15 mouse cellular contexts compared by ENCODE assay signal in the genomic region with DNA sequence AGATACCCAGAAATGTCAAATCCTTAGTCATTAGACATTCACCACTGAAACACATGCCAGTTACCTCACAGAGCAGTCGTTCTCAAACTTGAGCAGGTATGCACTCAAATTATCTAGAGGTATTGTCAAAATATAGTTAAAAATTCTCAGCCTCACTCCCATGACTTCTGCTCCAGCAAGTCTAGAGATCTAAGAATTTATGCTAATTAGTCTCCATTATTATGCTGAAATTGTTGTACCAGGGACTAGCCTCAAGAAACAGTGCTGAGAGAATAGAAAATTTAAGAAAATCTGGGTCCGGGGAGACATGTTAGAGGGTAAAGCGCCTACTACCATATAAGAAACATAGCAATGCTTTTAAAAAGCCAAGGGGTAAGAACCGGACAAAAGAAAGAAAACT.
"Had no signal": no experiment of that assay in that cellular context is flagged by ENCODE, and none has a peak within 500 bp of the region (broad histone marks: within the 10 kb centered on the region; RNA-seq: fewer than 3 reads in every experiment).

No protein-coding gene starts in this region.

- H3K9ac ChIP-seq: neural tube, embryonic 15.5 days; stomach, embryonic 15.5 days had no signal

- H3K9me3 ChIP-seq: neural tube, embryonic 15.5 days; stomach, embryonic 15.5 days had no signal

- H3K27ac ChIP-seq: neural tube, embryonic 15.5 days; stomach, embryonic 15.5 days; stomach, postnatal 0 days had no signal

- H3K4me3 ChIP-seq: neural tube, embryonic 15.5 days; stomach, embryonic 15.5 days had no signal

- H3K27me3 ChIP-seq: neural tube, embryonic 15.5 days; stomach, embryonic 15.5 days had no signal

- DNase-seq: retina, postnatal 1 day; right cerebral cortex, adult 18-20 months; right cerebral cortex, postnatal 14 days; right cerebral cortex, postnatal 25 days; right cerebral cortex, postnatal 4 days; spleen, adult 18-20 months; thymus, adult 18-20 months; thymus, adult 2 months; thymus, postnatal 14 days; thymus, postnatal 25 days; thymus, postnatal 36 days; thymus, postnatal 4 days had no signal

- H3K4me2 ChIP-seq: stomach, embryonic 15.5 days had no signal
